Mouse (Mus musculus) bone marrow, adult 2 months (tissue): ENCODE data around the gene Rad51d.

Experiments
- CTCF ChIP-seq: fragments of 200-500 bp; IDR thresholded peaks from 2 replicates; pipeline ENCODE4 v1.5.1; 2011; ENCODE audit warnings: low read length, control low read depth; ENCODE audit not compliant: control insufficient read depth, insufficient read depth
- POLR2A ChIP-seq: fragments of 200-500 bp; IDR thresholded peaks from 2 replicates; pipeline ENCODE4 v1.6.1; 2011; ENCODE audit warnings: low read depth, mild to moderate bottlenecking, control low read depth, low read length, borderline replicate concordance; ENCODE audit not compliant: control insufficient read depth

- TF ChIP-seq POLR2A (no peak), CTCF (no peak)
Observed at GRCm38 (mm10) chr11:82838511-82838910, 51.9 kb downstream of the Rad51d start.
